7 mouse cellular contexts compared by ENCODE assay signal in the genomic region with DNA sequence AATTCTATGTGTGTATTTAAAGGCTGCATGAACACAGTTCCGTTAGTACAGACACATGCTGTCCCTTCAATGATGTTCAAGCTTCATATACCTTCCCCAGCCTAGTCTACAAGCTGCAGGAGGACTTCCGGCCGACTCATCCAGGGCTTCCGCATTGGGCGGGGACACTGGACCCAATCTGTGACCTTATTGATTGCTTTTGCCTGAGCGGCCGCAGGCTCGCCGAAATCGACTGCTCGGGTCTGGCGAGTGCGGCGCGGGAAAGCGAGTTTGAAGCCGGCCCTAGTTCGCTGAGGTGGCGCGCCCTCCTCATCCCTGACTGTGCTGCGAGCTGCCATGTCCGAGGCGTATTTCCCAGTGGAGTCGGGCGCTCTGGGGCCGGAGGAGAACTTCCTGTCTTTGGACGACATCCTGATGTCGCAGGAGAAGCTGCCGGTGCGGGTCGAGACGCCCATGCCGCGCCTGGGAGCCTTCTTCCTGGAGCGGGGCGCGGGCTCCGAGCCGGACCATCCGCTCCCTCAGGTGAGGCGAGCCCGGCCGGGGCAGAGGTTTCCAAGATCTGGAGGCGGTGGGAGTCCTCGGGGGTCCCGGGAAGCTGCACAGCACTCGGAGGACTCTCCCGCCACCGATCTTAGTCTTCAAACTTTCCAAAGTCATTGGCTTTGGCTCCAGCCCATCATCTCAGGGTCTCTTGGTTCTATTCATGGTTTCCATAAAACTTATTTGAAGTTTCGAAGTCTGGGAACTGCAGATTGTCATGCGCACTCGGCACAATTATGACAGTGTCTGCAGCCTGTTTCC. TPM values are rescaled to one million over a fixed set of nuclear protein-coding genes. Genes with fewer than 3 reads are reported as not detected.
DNase-seq lines count a peak whose midpoint lies in the region; ATAC-seq lines count a peak whose summit lies in the region.

A gene (plus strand): TSS at position 192 of the 801 bp plus-strand sequence.

- no peaks in the 10 kb centered on the region for H3K9me3 ChIP-seq in intestine, embryonic 16.5 days (ENCODE audit: control insufficient read depth, low read length)
- no peaks in the 10 kb centered on the region; the same call in 1 of the 2 replicates for H3K9me3 ChIP-seq in midbrain, embryonic 11.5 days (ENCODE audit: control insufficient read depth, low read length)

- H3K27ac ChIP-seq in intestine, embryonic 16.5 days (ENCODE audit: low read length), result no peak within 1 kb of the TSS
- no peak within 1 kb of the TSS for H3K27ac ChIP-seq in midbrain, embryonic 11.5 days (ENCODE audit: low read depth, low read length)

- H3K4me1 ChIP-seq in intestine, embryonic 16.5 days (ENCODE audit: control insufficient read depth, insufficient read depth, low read length), result peaks cover 8% of the 10 kb centered on the region
- peaks cover 9% of the 10 kb centered on the region for H3K4me1 ChIP-seq in midbrain, embryonic 11.5 days (ENCODE audit: control insufficient read depth, insufficient read depth, low read length)

- H3K4me2 ChIP-seq in intestine, embryonic 16.5 days (ENCODE audit: low read depth, low read length), result peak within 1 kb of the TSS; percentile 64
- peak within 1 kb of the TSS; percentile 63 for H3K4me2 ChIP-seq in midbrain, embryonic 11.5 days

- no peaks in the 10 kb centered on the region for H3K27me3 ChIP-seq in intestine, embryonic 16.5 days (replicated peaks; ENCODE audit: control insufficient read depth, insufficient read depth, low read length)
- no peaks in the 10 kb centered on the region for H3K27me3 ChIP-seq in midbrain, embryonic 11.5 days (ENCODE audit: control insufficient read depth, insufficient read depth, low read length)

- H3K9ac ChIP-seq in intestine, embryonic 16.5 days (ENCODE audit: low read depth, low read length), result peak within 1 kb of the TSS; percentile 80
- H3K9ac ChIP-seq in midbrain, embryonic 11.5 days (ENCODE audit: low read length), result peak within 1 kb of the TSS; percentile 80

- peak within 1 kb of the TSS; percentile 85 for H3K4me3 ChIP-seq in intestine, embryonic 16.5 days (ENCODE audit: low read length)
- peak within 1 kb of the TSS; percentile 85 for H3K4me3 ChIP-seq in midbrain, embryonic 11.5 days (ENCODE audit: low read depth, low read length)

- WGBS in intestine, embryonic 16.5 days, result under 1% methylated on average over 52 of the region's 52 CpGs
- WGBS in midbrain, embryonic 11.5 days, result 1% methylated on average over 52 of the region's 52 CpGs

- intact Hi-C loops in gastrocnemius, postnatal 36 days (cut with DNase I), result no loop called here
- intact Hi-C loops in left cerebral cortex, postnatal 36 days (cut with DNase I), result loop anchor here (5.0 kb wide), 1 partner anchor 44 kb away; a partner anchor contains a TSS

- ATAC-seq in intestine, embryonic 16.5 days, result peak; percentile 97
- ATAC-seq in midbrain, embryonic 11.5 days (ENCODE audit: low FRiP score), result peak; percentile 95

- peak; percentile 85 to 90 for DNase-seq in adrenal gland, adult 18-20 months (ENCODE audit: low spot score in 2 of 2)
- DNase-seq in embryo, embryonic 11 days, result peak; percentile 97
- peak; percentile 89 to 91 for DNase-seq in gastrocnemius, postnatal 36 days
- DNase-seq in left cerebral cortex, postnatal 36 days (ENCODE audit: low spot score in 2 of 2), result peak; percentile 89 to 90
- DNase-seq in midbrain, embryonic 11.5 days (ENCODE audit: low spot score, missing footprints), result peak; percentile 99
- DNase-seq in skeletal muscle tissue, adult 2 months (ENCODE audit: low read depth, low spot score), result peak; percentile 84

- H3K36me3 ChIP-seq in intestine, embryonic 16.5 days (ENCODE audit: control insufficient read depth, insufficient read depth, low read length), result no peaks in the 10 kb centered on the region
- no peaks in the 10 kb centered on the region for H3K36me3 ChIP-seq in midbrain, embryonic 11.5 days (ENCODE audit: control insufficient read depth, insufficient read depth, low read length)

RNA-seq across cellular contexts. Expression of the gene that starts here (rescaled TPM):
- total RNA-seq in adrenal gland, adult 18-20 months (2021), result 1 to 10 TPM; 1.6 to 1.7 TPM
- total RNA-seq in gastrocnemius, postnatal 36 days (2021), result under 1 TPM; 0.46 to 0.54 TPM
- polyA plus RNA-seq in intestine, embryonic 16.5 days (2015; fragmentation: Nextera tagmentation; extraction: Ambion mirVana), result 9.2 and 11.9 TPM in 2 replicates
- total RNA-seq in left cerebral cortex, postnatal 36 days (2021), result 1 to 10 TPM; 2.5 to 2.7 TPM
- polyA plus RNA-seq in midbrain, embryonic 11.5 days (2014; fragmentation: Nextera tagmentation; extraction: Ambion mirVana), result 26.3 and 28.6 TPM in 2 replicates

Comparison
In these comparisons a context has a peak if more than half of its experiments do, and no peak if none do; other contexts are left out.
1. Peak in DNase-seq in gastrocnemius, postnatal 36 days; RNA of the gene not detected or under 1 TPM.